In genomic region chr3:122510932-122511331, GRCm38 (mm10) we compare ENCODE assay signal across 13 mouse cellular contexts.
DNase-seq lines count a peak whose midpoint lies in the region; ATAC-seq and TF ChIP-seq lines count a peak whose summit lies in the region.
"Had no signal": no experiment of that assay in that cellular context is flagged by ENCODE, and none has a peak within 500 bp of the region (broad histone marks: within the 10 kb centered on the region; RNA-seq: fewer than 3 reads in every experiment).

No protein-coding gene starts in this region.

- H3K9me3 ChIP-seq in limb, embryonic 15.5 days, result no peaks in the 10 kb centered on the region
- H3K9me3 ChIP-seq in stomach, embryonic 16.5 days (replicated peaks; ENCODE audit: control insufficient read depth, low read length), result no peaks in the 10 kb centered on the region
- H3K9me3 ChIP-seq: embryonic facial prominence, embryonic 10.5 days; neural tube, embryonic 12.5 days had no signal

- H3K4me2 ChIP-seq in limb, embryonic 15.5 days, result 0 out of 2 replicates have a peak overlapping the region, but pooled peaks have one; percentile 22
- H3K4me2 ChIP-seq in stomach, embryonic 16.5 days (ENCODE audit: low read depth, low read length), result no peak overlapping the region
- H3K4me2 ChIP-seq: neural tube, embryonic 12.5 days had no signal

- no peak for ATAC-seq in limb, embryonic 15.5 days (ENCODE audit: insufficient number of reproducible peaks, low FRiP score, low TSS enrichment, low read depth)
- no peak for ATAC-seq in stomach, embryonic 16.5 days (ENCODE audit: insufficient read depth, low FRiP score)

- peaks cover 9% of the 10 kb centered on the region; the same call in 1 of the 2 replicates for H3K79me2 ChIP-seq in liver, adult 2 months (ENCODE audit: control insufficient read depth, insufficient read depth, low read length)

- H3K9ac ChIP-seq in liver, adult 2 months (ENCODE audit: low read depth, low read length), result peak overlapping the region; percentile 53
- no peak overlapping the region for H3K9ac ChIP-seq in limb, embryonic 15.5 days
- 0 out of 2 replicates have a peak overlapping the region, but pooled peaks have one; percentile 50 for H3K9ac ChIP-seq in stomach, embryonic 16.5 days (ENCODE audit: low read length)
- H3K9ac ChIP-seq: neural tube, embryonic 12.5 days had no signal

- H3K27me3 ChIP-seq in liver, adult 2 months (ENCODE audit: control insufficient read depth, insufficient read depth, low read length), result no peaks in the 10 kb centered on the region
- peaks cover 3% of the 10 kb centered on the region; the same call in 1 of the 2 replicates for H3K27me3 ChIP-seq in limb, embryonic 15.5 days
- no peaks in the 10 kb centered on the region for H3K27me3 ChIP-seq in stomach, embryonic 16.5 days (ENCODE audit: control insufficient read depth, insufficient read depth, low read length)
- H3K27me3 ChIP-seq: neural tube, embryonic 12.5 days had no signal

- peaks cover 32% of the 10 kb centered on the region for H3K4me1 ChIP-seq in liver, adult 2 months (ENCODE audit: control insufficient read depth, insufficient read depth, low read length)
- peaks cover 49% of the 10 kb centered on the region for H3K4me1 ChIP-seq in limb, embryonic 15.5 days
- peaks cover 32% of the 10 kb centered on the region for H3K4me1 ChIP-seq in stomach, embryonic 16.5 days (ENCODE audit: control insufficient read depth, insufficient read depth, low read length)

- H3K4me3 ChIP-seq in liver, adult 2 months (ENCODE audit: insufficient read depth, low read depth, low read length), result no peak overlapping the region
- H3K4me3 ChIP-seq in limb, embryonic 15.5 days, result no peak overlapping the region
- H3K4me3 ChIP-seq in stomach, embryonic 16.5 days (replicated peaks; ENCODE audit: low read length), result no peak overlapping the region
- H3K4me3 ChIP-seq: embryonic facial prominence, embryonic 10.5 days; neural tube, embryonic 12.5 days had no signal

- WGBS in liver, adult 2 months, result 19% methylated on average over 10 of the region's 10 CpGs
- WGBS in limb, embryonic 15.5 days, result 22% methylated on average over 10 of the region's 10 CpGs
- whole genome bisulfite sequencing in stomach, embryonic 16.5 days, result 53% methylated on average over 10 of the region's 10 CpGs

- peak; percentile 60 for DNase-seq in liver, adult 2 months (ENCODE audit: extremely low read depth, low read depth, low spot score)
- DNase-seq in liver, result no peak
- DNase-seq in kidney, adult 8-10 months, result peak; percentile 64
- DNase-seq in cerebellum, adult 11-12 months, result no peak
- DNase-seq in gastrocnemius, postnatal 4 days (ENCODE audit: low spot score in 2 of 2), result no peak
- DNase-seq in left cerebral cortex, adult 18-20 months (ENCODE audit: low spot score in 2 of 2), result no peak
- DNase-seq: cerebellum, adult 18-20 months; lung, postnatal 36 days; midbrain, embryonic 14.5 days had no signal

- peaks cover 7% of the 10 kb centered on the region; the same call in 1 of the 2 replicates for H3K36me3 ChIP-seq in liver, adult 2 months (ENCODE audit: control insufficient read depth, insufficient read depth, low read length)
- 0 out of 2 replicates have a peak, but pooled peaks cover 3% of the 10 kb centered on the region for H3K36me3 ChIP-seq in limb, embryonic 15.5 days
- H3K36me3 ChIP-seq in stomach, embryonic 16.5 days (ENCODE audit: control insufficient read depth, insufficient read depth, low read length), result no peaks in the 10 kb centered on the region

- no peak for TF ChIP-seq CTCF in liver, adult 2 months (IDR thresholded peaks at IDR 0.05; ENCODE audit: low read depth, low read length)

- no peak for TF ChIP-seq POLR2A in liver, adult 2 months (IDR thresholded peaks at IDR 0.05; ENCODE audit: extremely low read depth, insufficient read depth, low read length)

- H3K27ac ChIP-seq in liver, adult 2 months (replicated peaks; ENCODE audit: insufficient read depth, low read depth, low read length), result peak overlapping the region; percentile 71
- H3K27ac ChIP-seq in limb, embryonic 15.5 days, result no peak overlapping the region; the same call in 1 of the 2 replicates
- peak overlapping the region; percentile 76 for H3K27ac ChIP-seq in stomach, embryonic 16.5 days (ENCODE audit: low read length)
- H3K27ac ChIP-seq: embryonic facial prominence, embryonic 10.5 days; neural tube, embryonic 12.5 days had no signal

Comparison
In these comparisons a context has a peak if more than half of its experiments do, and no peak if none do; other contexts are left out.
1. DNase-seq: peak in liver, adult 2 months (single experiment) and kidney, adult 8-10 months (2 of 2); none in liver (single experiment), cerebellum, adult 11-12 months (single experiment), gastrocnemius, postnatal 4 days (0 of 2) and left cerebral cortex, adult 18-20 months (0 of 2).